Mouse (Mus musculus): ENCODE results near the gene Olfr926. TPM values are rescaled to one million over a fixed set of nuclear protein-coding genes. Genes with fewer than 3 reads are reported as not detected.
"Not testable (repeated sequence)": the region's sequence is repeated elsewhere in the genome, so short reads cannot be mapped to it uniquely, and the experiment has no call there.

Olfr926 gene
- not detected in 2 replicates for total RNA-seq (2017)

GRCm38 (mm10) chr9:38876826-38877225 lies at the start of gene Olfr926:
Gene Olfr926, plus strand, starts transcription at chr9:38877126.
- ATAC-seq (replicated peaks in 1 of 2; ENCODE audit: insufficient read depth in 1 of 2, low FRiP score in 2 of 2, low TSS enrichment in 1 of 2, low read depth in 1 of 2, poor library complexity in 2 of 2, severe bottlenecking in 2 of 2): no peak

- ATAC-seq (replicated peaks in 1 of 2; ENCODE audit: insufficient read depth in 1 of 2, low FRiP score in 2 of 2, low TSS enrichment in 1 of 2, low read depth in 1 of 2, poor library complexity in 2 of 2, severe bottlenecking in 2 of 2): no peak
Measured at GRCm38 (mm10) chr9:38833027-38833426, 43.9 kb upstream of the Olfr926 start.

GRCm38 (mm10) chr9:38844149-38844548 lies 32.8 kb upstream of the Olfr926 start, which contains the start of gene Olfr924:
Gene Olfr924, plus strand, starts transcription at chr9:38844449.
- ATAC-seq (replicated peaks in 1 of 2; ENCODE audit: insufficient read depth in 1 of 2, low FRiP score in 2 of 2, low TSS enrichment in 1 of 2, low read depth in 1 of 2, poor library complexity in 2 of 2, severe bottlenecking in 2 of 2): no peak

- ATAC-seq (replicated peaks in 1 of 2; ENCODE audit: insufficient read depth in 1 of 2, low FRiP score in 2 of 2, low TSS enrichment in 1 of 2, low read depth in 1 of 2, poor library complexity in 2 of 2, severe bottlenecking in 2 of 2): no peak
Measured at GRCm38 (mm10) chr9:38854760-38855159, 22.2 kb upstream of the Olfr926 start, which contains the start of gene Olfr26. Gene Olfr26, plus strand, starts transcription at chr9:38855060.

- ATAC-seq (replicated peaks in 1 of 2; ENCODE audit: insufficient read depth in 1 of 2, low FRiP score in 2 of 2, low TSS enrichment in 1 of 2, low read depth in 1 of 2, poor library complexity in 2 of 2, severe bottlenecking in 2 of 2): not testable (repeated sequence)
Measured at GRCm38 (mm10) chr9:38874880-38875279, 2.0 kb upstream of the Olfr926 start.

Other genes starting within 250 kb of the Olfr926 start
- not detected in 2 replicates for gene Olfr916, start 217.3 kb upstream of the Olfr926 start, total RNA-seq (2017)
- not detected in 2 replicates for gene Olfr917, start 211.3 kb upstream of the Olfr926 start, total RNA-seq (2017)
- not detected in 2 replicates for gene Olfr918, start 202.5 kb upstream of the Olfr926 start, total RNA-seq (2017)
- not detected in 2 replicates for gene Olfr919, start 173.5 kb upstream of the Olfr926 start, total RNA-seq (2017)
- gene Vwa5a, start 158.9 kb upstream of the Olfr926 start, total RNA-seq (2017): 50.0 and 74.2 TPM in 2 replicates
- gene Olfr920, start 124.8 kb upstream of the Olfr926 start, total RNA-seq (2017): 0.75 and 1.2 TPM in 2 replicates
- gene Olfr921, start 104.1 kb upstream of the Olfr926 start, total RNA-seq (2017): not detected in 2 replicates
- not detected in 2 replicates for gene Olfr922, start 62.5 kb upstream of the Olfr926 start, total RNA-seq (2017)
- not detected in 2 replicates for gene Olfr923, start 50.6 kb upstream of the Olfr926 start, total RNA-seq (2017)
- not detected in 2 replicates for gene Olfr924, start 32.7 kb upstream of the Olfr926 start, total RNA-seq (2017)
- gene Olfr26, start 22.1 kb upstream of the Olfr926 start, total RNA-seq (2017): not detected in 2 replicates
- gene Olfr930, start 52.7 kb downstream of the Olfr926 start, total RNA-seq (2017): not detected in 2 replicates
- not detected in 2 replicates for gene Olfr933, start 95.2 kb downstream of the Olfr926 start, total RNA-seq (2017)
- gene Olfr934, start 111.2 kb downstream of the Olfr926 start, total RNA-seq (2017): not detected in 2 replicates
- not detected in 2 replicates for gene Olfr935, start 122.6 kb downstream of the Olfr926 start, total RNA-seq (2017)
- not detected in 2 replicates for gene Olfr146, start 146.3 kb downstream of the Olfr926 start, total RNA-seq (2017)
- not detected in 2 replicates for gene Olfr937, start 187.8 kb downstream of the Olfr926 start, total RNA-seq (2017)
- not detected in 2 replicates for gene Olfr938, start 201.8 kb downstream of the Olfr926 start, total RNA-seq (2017)